Mouse (Mus musculus) urinary bladder, postnatal 10 days (tissue): Measurements from ENCODE around the gene Tmem233.

Source experiments
- DNase-seq: peaks from one replicate; pipeline ENCODE4 v3.0.0; 2022; ENCODE audit warnings: low spot score

Gene Tmem233

DNA sequence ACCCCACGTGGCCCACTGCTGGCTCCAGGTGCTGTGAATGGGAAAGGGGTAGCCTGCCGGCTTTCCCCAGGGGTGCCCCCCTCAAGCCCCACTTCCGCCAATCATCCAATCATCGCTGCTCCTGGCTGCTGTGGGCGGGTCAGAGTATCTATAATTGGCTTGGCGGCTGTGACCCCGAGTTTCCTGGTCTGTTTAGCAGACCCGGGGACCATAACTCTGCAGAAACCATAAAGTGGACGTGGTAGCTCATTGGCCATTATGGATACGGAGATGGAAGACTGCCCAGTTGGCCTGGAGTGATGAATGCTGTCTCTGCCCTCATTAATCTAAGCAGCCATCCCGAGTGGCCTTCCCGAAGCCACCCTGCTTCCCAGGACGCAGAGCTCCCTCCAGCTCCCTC, 79.2 kb downstream of the Tmem233 start:
- DNase-seq = no peak

DNA sequence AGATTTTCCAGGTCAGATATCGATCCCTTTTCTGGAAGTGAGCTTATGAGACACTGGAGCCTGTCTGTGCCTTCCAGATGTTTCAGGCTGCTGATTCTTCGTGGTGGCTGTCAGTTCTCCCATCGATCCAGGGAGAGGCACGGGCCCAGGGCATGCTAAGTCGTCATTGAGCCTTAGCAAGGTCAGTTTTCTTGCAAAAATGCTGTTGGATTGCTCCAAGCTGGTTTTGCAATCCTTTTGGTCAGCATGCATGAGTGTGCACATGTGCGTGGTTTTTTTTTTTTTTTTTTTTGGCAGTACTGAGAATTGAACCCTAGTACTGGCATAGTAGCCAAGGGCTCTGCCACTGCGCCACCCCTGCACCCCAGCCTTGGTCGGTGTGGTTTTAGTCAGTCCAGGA, 79.9 kb downstream of the Tmem233 start:
- DNase-seq = no peak

DNA sequence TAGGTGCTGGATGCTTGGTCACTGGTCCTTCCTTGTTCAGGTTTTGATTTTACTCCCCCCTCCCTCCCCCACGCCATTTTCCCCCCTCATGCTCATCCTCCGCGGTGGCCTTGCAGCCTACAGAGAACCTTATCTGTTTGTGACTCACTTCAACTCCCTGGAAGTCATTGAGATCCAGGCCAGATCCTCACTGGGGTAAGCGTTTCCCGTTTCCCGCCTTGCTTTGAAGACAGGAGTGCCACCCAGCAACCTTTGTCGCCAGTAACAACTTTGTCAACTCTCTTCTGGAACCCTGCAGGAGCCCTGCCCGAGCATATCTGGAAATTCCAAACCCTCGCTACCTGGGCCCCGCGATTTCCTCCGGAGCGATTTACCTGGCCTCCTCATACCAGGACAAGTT, 85.7 kb downstream of the Tmem233 start:
- no peak for DNase-seq

DNA sequence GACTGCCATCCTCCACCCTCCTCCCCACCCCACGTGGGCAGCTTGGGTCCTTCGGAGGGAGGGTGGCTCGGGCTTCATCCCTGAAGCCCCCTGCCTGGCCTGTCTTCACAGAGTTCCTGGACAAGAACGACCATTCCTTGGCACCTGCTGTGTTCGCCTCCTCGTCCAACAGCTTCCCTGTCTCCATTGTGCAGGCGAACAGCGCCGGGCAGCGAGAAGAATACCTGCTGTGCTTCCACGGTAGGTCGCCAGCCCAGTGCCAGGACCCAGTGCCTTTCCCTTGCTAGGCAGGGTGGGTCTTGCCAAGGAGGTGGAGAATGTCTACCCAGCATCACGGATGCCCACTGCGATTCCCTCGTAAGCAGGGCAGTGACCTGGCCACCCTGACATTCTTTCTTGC, 88.9 kb downstream of the Tmem233 start:
- DNase-seq = no peak

DNA sequence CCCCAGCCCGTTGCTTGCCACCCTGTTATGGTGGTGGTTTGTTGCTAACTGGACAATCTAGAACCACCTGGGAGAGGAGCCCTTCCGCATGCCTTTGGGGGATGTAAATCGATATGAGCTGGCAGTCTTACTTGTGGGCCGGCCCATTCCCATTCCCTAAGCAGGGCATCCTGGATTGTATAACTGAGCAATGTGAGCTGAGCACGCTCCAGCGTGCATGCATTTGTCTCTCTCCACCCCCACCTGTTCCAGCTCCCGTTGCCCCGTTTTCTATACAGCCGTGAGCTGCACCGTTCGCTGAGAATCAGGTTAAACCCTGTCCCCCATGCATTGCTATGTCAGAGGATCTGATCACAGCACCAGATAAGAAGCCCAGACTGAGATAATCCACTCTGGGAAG, 91.3 kb downstream of the Tmem233 start:
- DNase-seq = no peak
